Mouse (Mus musculus): ENCODE results near the gene Ssna1.

Gene Ssna1

DNA sequence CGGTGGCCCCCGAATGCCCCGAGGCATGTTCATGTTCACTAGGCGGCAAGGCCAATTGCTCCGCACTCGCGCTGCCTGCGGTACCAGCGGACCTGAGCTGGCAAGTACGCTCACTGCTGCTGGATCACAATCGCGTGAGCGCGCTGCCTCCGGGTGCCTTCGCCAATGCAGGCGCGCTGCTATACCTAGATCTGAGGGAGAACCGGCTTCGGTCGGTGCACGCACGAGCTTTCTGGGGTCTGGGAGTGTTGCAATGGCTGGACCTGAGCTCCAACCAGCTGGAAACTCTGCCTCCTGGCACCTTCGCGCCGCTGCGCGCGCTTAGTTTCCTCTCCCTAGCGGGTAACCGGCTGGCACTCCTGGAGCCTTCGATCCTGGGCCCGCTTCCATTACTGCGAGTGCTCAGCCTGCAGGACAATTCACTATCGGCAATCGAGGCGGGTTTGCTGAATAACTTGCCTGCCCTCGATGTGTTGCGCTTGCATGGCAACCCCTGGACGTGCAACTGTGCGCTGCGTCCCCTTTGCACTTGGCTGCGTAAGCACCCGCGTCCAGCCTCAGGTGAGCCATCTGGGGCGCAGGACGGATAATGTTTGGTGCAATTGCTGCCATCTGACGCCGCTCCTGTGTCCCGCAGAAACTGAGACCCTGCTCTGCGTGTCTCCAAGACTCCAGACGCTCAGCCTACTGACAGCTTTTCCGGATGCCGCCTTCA, 18.0 kb upstream of the Ssna1 start:
- no peak for DNase-seq (ENCODE audit: extremely low spot score, low spot score)

GRCm38 (mm10) chr2:25289651-25290050, 17.4 kb upstream of the Ssna1 start, which contains the start of gene Lrrc26:
Lrrc26 (plus strand) TSS chr2:25289915.
- no peak for DNase-seq (ENCODE audit: extremely low spot score, low spot score)

- no peak for DNase-seq (ENCODE audit: extremely low spot score, low spot score)
Observed at GRCm38 (mm10) chr2:25288734-25289345, 16.6 kb upstream of the Ssna1 start.

DNA sequence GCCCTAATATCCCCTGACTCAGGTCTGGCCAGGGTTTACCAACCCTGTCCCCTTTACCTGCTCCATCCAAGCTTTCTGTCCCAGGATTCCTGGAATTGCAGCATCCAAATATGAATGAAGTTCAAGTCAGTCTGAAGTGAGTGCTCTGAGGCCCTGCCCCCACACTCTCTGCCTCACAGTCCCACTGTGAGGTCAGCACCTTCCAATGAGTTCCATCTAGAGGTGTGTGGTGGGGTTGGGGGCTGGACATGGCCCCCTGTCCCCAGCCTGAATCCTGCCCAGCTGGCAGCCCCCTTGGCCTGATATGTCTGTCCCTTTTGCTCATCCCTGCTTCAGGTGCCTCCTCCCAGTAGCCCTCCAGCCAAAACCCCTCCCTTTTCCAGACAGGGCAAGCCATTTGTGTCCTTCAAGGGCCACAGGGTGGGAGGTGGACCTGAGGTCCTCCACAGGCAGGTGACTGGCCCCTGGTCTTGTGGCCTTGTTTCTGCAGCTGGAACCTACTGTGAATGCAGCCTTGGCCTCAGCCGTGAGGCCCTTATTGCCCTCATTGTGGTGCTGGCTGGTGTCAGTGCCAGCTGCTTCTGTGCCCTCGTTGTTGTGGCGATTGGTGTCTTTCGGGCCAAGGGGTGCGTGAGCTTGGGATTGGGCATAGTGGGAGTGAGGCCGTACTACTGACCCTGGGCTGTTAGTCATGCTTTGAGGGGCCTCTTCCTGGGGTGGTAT, 15.8 kb upstream of the Ssna1 start, which contains the start of gene Tmem210:
Gene Tmem210, plus strand, starts transcription at position 219 of the 723 bp plus-strand sequence.
- DNase-seq (ENCODE audit: extremely low spot score, low spot score) = no peak

- no peak for DNase-seq (ENCODE audit: extremely low spot score, low spot score)
Observed at GRCm38 (mm10) chr2:25286837-25287636, 14.8 kb upstream of the Ssna1 start.

GRCm38 (mm10) chr2:25286314-25286713, 14.1 kb upstream of the Ssna1 start:
- no peak for DNase-seq (ENCODE audit: extremely low spot score, low spot score)

GRCm38 (mm10) chr2:25285551-25285950, 13.3 kb upstream of the Ssna1 start:
- no peak for DNase-seq (ENCODE audit: extremely low spot score, low spot score)

GRCm38 (mm10) chr2:25278928-25279882, 7.0 kb upstream of the Ssna1 start:
- DNase-seq (ENCODE audit: extremely low spot score, low spot score) = peak; percentile 64

- no peak for DNase-seq (ENCODE audit: extremely low spot score, low spot score)
Observed at GRCm38 (mm10) chr2:25273010-25273409, 772 bp upstream of the Ssna1 start.

GRCm38 (mm10) chr2:25272515-25272914, 277 bp upstream of the Ssna1 start:
- no peak for DNase-seq (ENCODE audit: extremely low spot score, low spot score)

DNA sequence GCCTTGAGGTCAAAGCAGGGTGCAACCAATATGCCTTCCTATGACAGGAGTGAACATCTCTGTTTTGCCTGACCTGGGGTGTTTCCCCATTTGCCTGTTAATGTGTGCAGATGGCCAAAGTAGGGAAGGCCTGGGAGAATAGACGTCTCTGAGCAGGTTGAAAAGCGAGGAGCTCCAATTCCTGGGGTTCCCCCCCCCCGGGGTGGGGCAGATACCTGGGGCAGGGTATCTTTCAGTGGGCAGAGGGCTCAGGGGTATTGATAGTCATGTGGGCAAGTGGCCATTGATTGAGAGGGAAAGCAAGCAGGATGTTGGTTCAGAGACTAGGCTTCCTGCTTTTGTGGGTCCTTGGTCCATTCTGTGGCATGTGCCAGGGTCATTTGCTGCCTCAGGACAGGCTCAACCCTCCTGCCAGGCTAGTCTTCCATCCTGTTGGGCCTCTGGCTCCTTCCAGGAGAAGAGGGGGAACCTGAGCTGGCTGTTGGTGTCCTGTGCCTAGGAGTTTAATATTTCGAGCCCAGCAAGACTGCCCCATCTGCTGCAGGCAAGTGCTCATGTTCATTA, 4.4 kb downstream of the Ssna1 start:
- DNase-seq (ENCODE audit: extremely low spot score, low spot score) = no peak

DNA sequence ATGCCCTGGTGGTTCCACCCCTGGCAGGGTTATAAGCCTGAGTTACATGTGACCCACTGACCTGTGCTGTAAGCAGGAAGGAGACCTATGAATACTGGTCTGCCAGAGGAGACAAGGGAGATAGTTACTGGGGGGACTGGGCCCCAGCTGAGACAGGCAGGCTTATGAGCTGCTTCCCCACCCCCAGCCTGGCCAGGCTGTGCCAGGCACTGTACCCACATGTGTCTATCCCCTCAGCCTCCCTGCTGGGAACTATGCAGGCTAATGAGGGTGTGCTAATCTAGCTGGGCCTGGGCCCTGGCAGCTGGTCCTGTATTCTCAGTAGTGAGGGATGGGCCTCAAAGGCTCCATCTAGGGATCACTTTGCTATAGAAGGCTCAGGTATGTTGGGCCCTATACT, 5.0 kb downstream of the Ssna1 start:
- DNase-seq (ENCODE audit: extremely low spot score, low spot score) = no peak

GRCm38 (mm10) chr2:25266720-25267119, 5.5 kb downstream of the Ssna1 start:
- no peak for DNase-seq (ENCODE audit: extremely low spot score, low spot score)

GRCm38 (mm10) chr2:25265897-25266656, 6.2 kb downstream of the Ssna1 start:
- no peak for DNase-seq (ENCODE audit: extremely low spot score, low spot score)

- no peak for DNase-seq (ENCODE audit: extremely low spot score, low spot score)
Observed at GRCm38 (mm10) chr2:25264851-25265250, 7.4 kb downstream of the Ssna1 start.

DNA sequence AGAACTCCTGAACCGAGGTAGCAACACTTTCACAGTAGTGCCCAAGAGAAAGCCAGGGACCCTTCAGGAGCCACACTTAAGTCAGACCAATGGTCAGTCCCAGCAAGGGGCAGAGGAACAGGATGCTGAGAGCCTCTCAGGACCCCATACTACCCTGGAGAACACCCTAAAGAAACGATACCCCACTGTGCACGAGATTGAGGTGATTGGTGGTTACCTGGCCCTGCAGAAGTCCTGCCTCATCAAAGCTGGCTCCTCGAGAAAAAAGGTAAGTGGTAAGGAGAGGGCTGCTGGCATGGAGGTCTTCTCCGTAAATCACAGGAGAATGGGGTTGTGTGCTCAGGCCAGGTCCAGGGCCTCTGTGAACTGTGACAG, 8.0 kb downstream of the Ssna1 start:
- no peak for DNase-seq (ENCODE audit: extremely low spot score, low spot score)

DNA sequence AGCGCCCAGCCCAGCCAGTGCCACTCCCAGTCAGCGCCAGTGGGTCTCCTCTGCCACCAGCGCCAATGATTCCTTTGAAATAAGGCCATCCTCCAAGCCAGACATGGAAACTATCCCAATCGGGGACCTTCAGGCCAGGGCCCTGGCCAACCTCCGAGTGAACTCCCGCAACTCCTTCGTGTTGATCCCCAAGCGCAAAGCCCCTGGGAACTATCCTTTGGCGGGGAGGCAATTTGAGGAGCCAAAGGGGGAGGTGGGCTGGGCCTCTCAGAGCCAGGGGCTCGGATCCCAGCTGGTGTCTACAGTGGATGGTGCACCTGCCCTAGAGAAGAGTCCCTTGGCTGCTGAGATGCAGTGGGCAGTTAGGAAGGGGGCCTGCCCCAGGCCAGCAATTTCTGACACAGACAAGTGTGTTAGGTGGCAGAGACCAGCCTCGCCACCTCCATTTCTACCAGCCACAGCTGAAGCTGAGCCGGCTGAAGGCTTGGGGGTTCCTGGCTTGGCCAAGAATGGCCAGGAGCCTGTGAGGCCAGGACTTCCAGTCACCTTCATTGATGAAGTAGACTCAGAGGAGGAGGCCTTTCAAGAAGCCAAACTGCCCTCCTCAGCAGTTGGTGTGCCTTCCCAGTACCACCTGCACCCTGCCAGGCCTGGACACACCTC, 8.5 kb downstream of the Ssna1 start:
- no peak for DNase-seq (ENCODE audit: extremely low spot score, low spot score)

DNA sequence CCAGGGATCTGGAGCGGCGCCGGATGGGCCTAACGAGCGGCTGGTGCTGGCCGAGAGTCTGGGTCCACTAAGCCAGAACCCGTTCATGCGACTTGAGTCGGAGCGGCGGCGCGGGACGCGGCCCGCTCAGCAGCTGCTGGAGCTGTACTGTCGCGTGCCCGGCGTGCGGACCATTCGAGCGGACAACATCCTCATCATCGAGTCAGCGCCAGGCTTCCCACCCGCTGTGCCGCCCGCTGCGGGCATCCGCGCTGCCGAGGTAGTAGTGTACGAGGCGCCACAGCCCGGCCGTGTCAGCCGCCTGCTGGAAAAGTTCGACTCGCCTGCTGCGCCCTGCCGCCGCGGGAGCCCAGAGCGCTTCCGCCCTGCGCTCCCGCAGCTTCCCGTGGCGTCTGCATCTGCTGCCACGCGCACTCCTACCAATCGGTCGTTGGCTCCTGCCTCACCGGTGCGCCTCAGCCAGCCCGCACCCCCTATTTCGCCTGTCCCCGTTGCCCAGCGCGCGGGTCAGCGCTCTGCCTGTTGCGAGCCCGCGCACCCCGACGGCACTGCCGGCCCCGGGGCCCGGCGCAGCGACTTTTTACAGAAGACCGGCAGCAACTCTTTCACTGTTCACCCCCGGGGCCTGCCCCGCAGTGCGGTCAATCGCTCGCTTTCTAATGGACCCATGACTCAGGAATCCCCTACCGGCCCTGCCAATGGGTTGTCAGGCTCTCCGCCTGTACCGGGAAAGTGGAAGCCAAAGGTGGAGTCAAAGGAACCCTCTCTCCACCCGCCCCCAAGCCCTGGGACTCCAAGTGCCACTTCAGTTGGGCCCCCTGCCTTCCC, 9.2 kb downstream of the Ssna1 start:
- DNase-seq (ENCODE audit: extremely low spot score, low spot score) = no peak
